11 mouse cellular contexts compared by ENCODE assay signal in the genomic region with DNA sequence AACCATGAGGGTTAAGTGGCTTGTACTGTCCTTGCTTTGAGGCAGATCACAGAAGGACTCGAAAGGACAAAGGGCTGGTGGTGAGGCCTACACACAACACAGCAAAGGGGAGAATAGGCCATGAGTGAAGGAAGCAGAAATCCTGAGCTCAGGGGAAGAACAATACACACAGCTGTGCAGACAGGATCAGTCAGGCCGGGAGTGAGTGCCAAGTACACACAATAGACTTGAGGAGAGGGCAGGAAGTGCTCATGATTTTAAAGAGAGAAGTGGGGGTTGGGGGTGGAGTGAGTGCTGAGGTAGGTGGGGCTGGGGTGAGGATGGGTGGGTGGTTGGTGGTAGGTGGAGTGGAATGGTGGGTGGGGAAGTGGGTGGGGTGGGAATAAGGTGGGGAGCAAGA.
A peak's percentile ranks its signal among the peaks of the same experiment; 100 is the strongest.
DNase-seq lines count a peak whose midpoint lies in the region; ATAC-seq lines count a peak whose summit lies in the region.
"Had no signal": no experiment of that assay in that cellular context is flagged by ENCODE, and none has a peak within 500 bp of the region (broad histone marks: within the 10 kb centered on the region; RNA-seq: fewer than 3 reads in every experiment).

No protein-coding gene starts in this region.

- 41% methylated on average over 2 of the region's 2 CpGs for WGBS in heart, embryonic 11.5 days (ENCODE audit: insufficient replicate concordance)
- WGBS in forebrain, embryonic 12.5 days = 17% methylated on average over 2 of the region's 2 CpGs
- WGBS in midbrain, embryonic 13.5 days = 7% methylated on average over 2 of the region's 2 CpGs

- H3K4me1 ChIP-seq in heart, embryonic 11.5 days (ENCODE audit: control insufficient read depth, insufficient read depth, low read length) = no peaks in the 10 kb centered on the region
- H3K4me1 ChIP-seq in forebrain, embryonic 12.5 days = peaks cover 5% of the 10 kb centered on the region; the same call in 1 of the 2 replicates
- 0 out of 2 replicates have a peak, but pooled peaks cover 4% of the 10 kb centered on the region for H3K4me1 ChIP-seq in midbrain, embryonic 13.5 days (replicated peaks)
- H3K4me1 ChIP-seq: limb, embryonic 15.5 days; neural tube, embryonic 12.5 days had no signal

- H3K9me3 ChIP-seq in heart, embryonic 11.5 days (replicated peaks; ENCODE audit: control insufficient read depth, low read length) = no peaks in the 10 kb centered on the region
- no peaks in the 10 kb centered on the region for H3K9me3 ChIP-seq in forebrain, embryonic 12.5 days
- no peaks in the 10 kb centered on the region for H3K9me3 ChIP-seq in midbrain, embryonic 13.5 days
- H3K9me3 ChIP-seq: embryonic facial prominence, embryonic 15.5 days; limb, embryonic 15.5 days; neural tube, embryonic 12.5 days had no signal

- no peak overlapping the region for H3K27ac ChIP-seq in heart, embryonic 11.5 days (ENCODE audit: low read depth, low read length)
- no peak overlapping the region for H3K27ac ChIP-seq in forebrain, embryonic 12.5 days
- H3K27ac ChIP-seq in midbrain, embryonic 13.5 days = no peak overlapping the region
- H3K27ac ChIP-seq: embryonic facial prominence, embryonic 15.5 days; limb, embryonic 15.5 days; neural tube, embryonic 12.5 days had no signal

- H3K27me3 ChIP-seq in heart, embryonic 11.5 days (ENCODE audit: control insufficient read depth, insufficient read depth, low read length) = no peaks in the 10 kb centered on the region
- H3K27me3 ChIP-seq in forebrain, embryonic 12.5 days = no peaks in the 10 kb centered on the region
- H3K27me3 ChIP-seq in midbrain, embryonic 13.5 days = no peaks in the 10 kb centered on the region
- H3K27me3 ChIP-seq: embryonic facial prominence, embryonic 15.5 days; limb, embryonic 15.5 days; neural tube, embryonic 12.5 days had no signal

- no peak overlapping the region for H3K4me2 ChIP-seq in heart, embryonic 11.5 days
- no peak overlapping the region for H3K4me2 ChIP-seq in forebrain, embryonic 12.5 days
- no peak overlapping the region for H3K4me2 ChIP-seq in midbrain, embryonic 13.5 days (replicated peaks)
- H3K4me2 ChIP-seq: embryonic facial prominence, embryonic 15.5 days; limb, embryonic 15.5 days; neural tube, embryonic 12.5 days had no signal

- no peak overlapping the region for H3K4me3 ChIP-seq in heart, embryonic 11.5 days (ENCODE audit: low read depth, low read length)
- no peak overlapping the region for H3K4me3 ChIP-seq in forebrain, embryonic 12.5 days (replicated peaks)
- H3K4me3 ChIP-seq in midbrain, embryonic 13.5 days (replicated peaks) = no peak overlapping the region
- H3K4me3 ChIP-seq: embryonic facial prominence, embryonic 15.5 days; limb, embryonic 15.5 days; neural tube, embryonic 12.5 days had no signal

- no peak for ATAC-seq in heart, embryonic 11.5 days (replicated peaks; ENCODE audit: insufficient number of reproducible peaks, low FRiP score, low TSS enrichment)
- ATAC-seq in forebrain, embryonic 12.5 days (ENCODE audit: low FRiP score) = 0 out of 2 replicates have a peak, but pooled peaks have one; percentile 41
- ATAC-seq in midbrain, embryonic 13.5 days = peak; percentile 58; the same call in 1 of the 2 replicates

- no peaks in the 10 kb centered on the region for H3K36me3 ChIP-seq in heart, embryonic 11.5 days (ENCODE audit: control insufficient read depth, insufficient read depth, low read length)
- H3K36me3 ChIP-seq in forebrain, embryonic 12.5 days (replicated peaks) = no peaks in the 10 kb centered on the region
- no peaks in the 10 kb centered on the region for H3K36me3 ChIP-seq in midbrain, embryonic 13.5 days
- H3K36me3 ChIP-seq: embryonic facial prominence, embryonic 15.5 days; limb, embryonic 15.5 days; neural tube, embryonic 12.5 days had no signal

- no peak overlapping the region for H3K9ac ChIP-seq in heart, embryonic 11.5 days (ENCODE audit: low read depth, low read length)
- no peak overlapping the region for H3K9ac ChIP-seq in forebrain, embryonic 12.5 days
- no peak overlapping the region for H3K9ac ChIP-seq in midbrain, embryonic 13.5 days (replicated peaks)
- H3K9ac ChIP-seq: embryonic facial prominence, embryonic 15.5 days; limb, embryonic 15.5 days; neural tube, embryonic 12.5 days had no signal

- DNase-seq in heart, adult 8-10 months (ENCODE audit: low spot score) = peak; percentile 6
- DNase-seq in CD4-positive helper T cell, adult 2 months (ENCODE audit: low read depth, low spot score) = peak; percentile 20
- no peak for DNase-seq in layer of hippocampus, postnatal 10 days (ENCODE audit: low spot score in 2 of 2)
- no peak for DNase-seq in left cerebral cortex, adult 9 months (ENCODE audit: low spot score in 2 of 2)
- DNase-seq in layer of hippocampus, adult 8-10 months (ENCODE audit: low spot score in 2 of 2) = no peak

Comparison
In these comparisons a context has a peak if more than half of its experiments do, and no peak if none do; other contexts are left out.
1. DNase-seq: peak in heart, adult 8-10 months (single experiment) and CD4-positive helper T cell, adult 2 months (single experiment); none in layer of hippocampus, postnatal 10 days (0 of 2), left cerebral cortex, adult 9 months (0 of 2) and layer of hippocampus, adult 8-10 months (0 of 2).